Mouse (Mus musculus) erythroblast, embryonic 14.5 days (primary cell): Measurements from ENCODE around the gene Rasgrp4.

Experiments used
- GATA1 ChIP-seq: IDR thresholded peaks from 2 replicates; pipeline ENCODE4 v1.6.1; 2012; ENCODE audit warnings: low read length, inconsistent platforms, mixed read lengths
- TAL1 ChIP-seq: IDR thresholded peaks from 3 replicates; pipeline ENCODE4 v1.6.1; 2012; ENCODE audit warnings: low read length, inconsistent platforms, mixed read lengths

DNA sequence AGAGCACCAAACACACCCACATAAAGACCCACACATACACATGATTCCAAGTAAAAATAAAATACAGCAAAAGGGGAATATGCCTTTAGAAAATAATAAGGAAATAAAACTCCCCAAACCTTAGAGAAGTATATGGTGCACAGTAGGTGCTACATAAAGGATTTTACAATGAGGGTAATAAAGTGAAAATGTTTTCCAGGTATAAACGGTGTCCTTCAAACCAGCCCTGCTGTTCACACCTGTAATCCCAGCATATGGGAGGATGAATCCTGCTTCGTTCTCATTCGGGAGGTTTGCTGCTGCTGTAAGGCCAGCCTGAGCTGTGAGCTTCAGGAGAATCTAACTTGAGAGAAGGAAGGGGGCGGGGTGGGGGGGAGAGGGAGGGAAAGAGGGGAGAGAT is 421 bp upstream of the Rasgrp4 start:
- TF ChIP-seq GATA1 (no peak), TAL1 (no peak)
